Mouse (Mus musculus) spleen, postnatal 0 days (tissue): ENCODE data around the gene Gm4303. TPM values are rescaled to one million over a fixed set of nuclear protein-coding genes. Genes with fewer than 3 reads are reported as not detected.

Experiments
- polyA plus RNA-seq: library from polyadenylated mRNA; unstranded; fragments of >200 nt; fragmentation: Nextera tagmentation; extraction: Ambion mirVana; gene quantifications from 2 replicates; pipeline ENCODE4 v1.2.1, GENCODE M21; 2015

Gene Gm4303
- not detected in 2 replicates for polyA plus RNA-seq

DNA sequence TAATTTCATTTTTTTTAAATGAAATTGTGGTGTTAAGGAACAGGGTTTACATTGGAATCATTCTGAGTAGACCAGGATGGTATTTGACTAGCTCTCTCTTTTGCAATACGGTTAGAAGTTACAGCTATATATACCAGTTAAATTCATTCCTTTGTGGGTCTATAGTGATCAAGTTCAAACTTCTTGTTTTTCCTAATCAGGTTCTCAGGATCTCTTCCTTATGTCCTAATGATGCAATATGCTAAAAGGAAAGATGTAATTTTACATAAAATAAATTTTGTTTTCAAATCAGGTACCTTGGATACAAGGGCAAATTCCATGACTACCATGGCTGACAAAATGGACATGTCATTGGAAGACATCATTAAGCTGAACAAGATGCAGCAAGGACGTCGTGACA lies at the start of gene Gm4303:
Gene Gm4303, plus strand, starts transcription at position 301 of the 400 bp plus-strand sequence.

DNA sequence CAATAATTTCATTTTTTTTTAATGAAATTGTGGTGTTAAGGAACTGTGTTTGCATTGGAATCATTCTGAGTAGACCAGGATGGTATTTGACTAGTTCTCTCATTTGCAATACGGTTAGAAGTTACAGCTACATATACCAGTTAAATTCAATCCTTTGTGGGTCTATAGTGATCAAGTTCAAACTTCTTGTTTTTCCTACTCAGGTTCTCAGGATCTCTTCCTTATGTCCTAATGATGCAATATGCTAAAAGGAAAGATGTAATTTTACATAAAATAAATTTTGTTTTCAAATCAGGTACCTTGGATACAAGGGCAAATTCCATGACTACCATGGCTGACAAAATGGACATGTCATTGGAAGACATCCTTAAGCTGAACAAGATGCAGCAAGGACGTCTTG lies 10.4 kb upstream of the Gm4303 start, which contains the start of gene Gm4301:
Gene Gm4301, plus strand, starts transcription at position 301 of the 400 bp plus-strand sequence.

DNA sequence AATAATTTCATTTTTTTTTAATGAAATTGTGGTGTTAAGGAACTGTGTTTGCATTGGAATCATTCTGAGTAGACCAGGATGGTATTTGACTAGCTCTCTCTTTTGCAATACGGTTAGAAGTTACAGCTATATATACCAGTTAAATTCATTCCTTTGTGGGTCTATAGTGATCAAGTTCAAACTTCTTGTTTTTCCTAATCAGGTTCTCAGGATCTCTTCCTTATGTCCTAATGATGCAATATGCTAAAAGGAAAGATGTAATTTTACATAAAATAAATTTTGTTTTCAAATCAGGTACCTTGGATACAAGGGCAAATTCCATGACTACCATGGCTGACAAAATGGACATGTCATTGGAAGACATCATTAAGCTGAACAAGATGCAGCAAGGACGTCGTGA lies 5.2 kb upstream of the Gm4303 start, which contains the start of gene Gm4302:
Gene Gm4302, plus strand, starts transcription at position 301 of the 400 bp plus-strand sequence.

DNA sequence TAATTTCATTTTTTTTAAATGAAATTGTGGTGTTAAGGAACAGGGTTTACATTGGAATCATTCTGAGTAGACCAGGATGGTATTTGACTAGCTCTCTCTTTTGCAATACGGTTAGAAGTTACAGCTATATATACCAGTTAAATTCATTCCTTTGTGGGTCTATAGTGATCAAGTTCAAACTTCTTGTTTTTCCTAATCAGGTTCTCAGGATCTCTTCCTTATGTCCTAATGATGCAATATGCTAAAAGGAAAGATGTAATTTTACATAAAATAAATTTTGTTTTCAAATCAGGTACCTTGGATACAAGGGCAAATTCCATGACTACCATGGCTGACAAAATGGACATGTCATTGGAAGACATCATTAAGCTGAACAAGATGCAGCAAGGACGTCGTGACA lies 5.0 kb downstream of the Gm4303 start, which contains the start of gene Gm4305:
Gene Gm4305, plus strand, starts transcription at position 301 of the 400 bp plus-strand sequence.

DNA sequence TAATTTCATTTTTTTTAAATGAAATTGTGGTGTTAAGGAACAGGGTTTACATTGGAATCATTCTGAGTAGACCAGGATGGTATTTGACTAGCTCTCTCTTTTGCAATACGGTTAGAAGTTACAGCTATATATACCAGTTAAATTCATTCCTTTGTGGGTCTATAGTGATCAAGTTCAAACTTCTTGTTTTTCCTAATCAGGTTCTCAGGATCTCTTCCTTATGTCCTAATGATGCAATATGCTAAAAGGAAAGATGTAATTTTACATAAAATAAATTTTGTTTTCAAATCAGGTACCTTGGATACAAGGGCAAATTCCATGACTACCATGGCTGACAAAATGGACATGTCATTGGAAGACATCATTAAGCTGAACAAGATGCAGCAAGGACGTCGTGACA lies 15.3 kb downstream of the Gm4303 start, which contains the start of gene Gm4307:
Gene Gm4307, plus strand, starts transcription at position 301 of the 400 bp plus-strand sequence.

DNA sequence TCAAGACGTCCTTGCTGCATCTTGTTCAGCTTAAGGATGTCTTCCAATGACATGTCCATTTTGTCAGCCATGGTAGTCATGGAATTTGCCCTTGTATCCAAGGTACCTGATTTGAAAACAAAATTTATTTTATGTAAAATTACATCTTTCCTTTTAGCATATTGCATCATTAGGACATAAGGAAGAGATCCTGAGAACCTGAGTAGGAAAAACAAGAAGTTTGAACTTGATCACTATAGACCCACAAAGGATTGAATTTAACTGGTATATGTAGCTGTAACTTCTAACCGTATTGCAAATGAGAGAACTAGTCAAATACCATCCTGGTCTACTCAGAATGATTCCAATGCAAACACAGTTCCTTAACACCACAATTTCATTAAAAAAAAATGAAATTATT lies 36.7 kb downstream of the Gm4303 start, which contains the start of gene Gm4312:
Gene Gm4312, minus strand, starts transcription at position 101 of the 400 bp plus-strand sequence.

Other genes starting within 250 kb of the Gm4303 start
- not detected in 2 replicates for gene Gm4301, start 10.3 kb upstream of the Gm4303 start, polyA plus RNA-seq
- not detected in 2 replicates for gene Gm4302, start 5.1 kb upstream of the Gm4303 start, polyA plus RNA-seq
- gene Gm4305, start 5.1 kb downstream of the Gm4303 start, polyA plus RNA-seq = not detected in 2 replicates
- gene Gm4307, start 15.4 kb downstream of the Gm4303 start, polyA plus RNA-seq = not detected in 2 replicates
- not detected in 2 replicates for gene Gm4312, start 36.6 kb downstream of the Gm4303 start, polyA plus RNA-seq
- 6.1 and 6.2 TPM in 2 replicates for gene Tmtc3, start 141.4 kb downstream of the Gm4303 start, polyA plus RNA-seq
- 5.1 and 5.5 TPM in 2 replicates for gene Cep290, start 141.6 kb downstream of the Gm4303 start, polyA plus RNA-seq
- 11.7 and 14.5 TPM in 2 replicates for gene 4930430F08Rik, start 244.5 kb downstream of the Gm4303 start, polyA plus RNA-seq
- gene 1700017N19Rik, start 244.5 kb downstream of the Gm4303 start, polyA plus RNA-seq = not detected in 2 replicates